In genomic region chr14:31908591-31908990, GRCm38 (mm10) we compare ENCODE assay signal across 21 mouse cellular contexts.
DNase-seq lines count a peak whose midpoint lies in the region; ATAC-seq and TF ChIP-seq lines count a peak whose summit lies in the region.
"Had no signal": no experiment of that assay in that cellular context is flagged by ENCODE, and none has a peak within 500 bp of the region (broad histone marks: within the 10 kb centered on the region; RNA-seq: fewer than 3 reads in every experiment).

No protein-coding gene starts in this region.

- no peak for TF ChIP-seq POLR2A in heart, adult 2 months (IDR thresholded peaks at IDR 0.05; ENCODE audit: insufficient read depth, low read depth, low read length)
- no peak for TF ChIP-seq POLR2A in kidney, adult 2 months (IDR thresholded peaks at IDR 0.05; ENCODE audit: low read depth, low read length)

- ATAC-seq in lung, embryonic 15.5 days (ENCODE audit: borderline replicate concordance, extremely low read depth, low FRiP score, low TSS enrichment) = no peak
- ATAC-seq: activated CD4-positive, CD25-positive, alpha-beta regulatory T cell, adult 4 months; forebrain, embryonic 16.5 days; hindbrain, postnatal 0 days; Patski had no signal

- TF ChIP-seq CTCF in heart, adult 2 months (IDR thresholded peaks at IDR 0.05) = 0 out of 2 replicates have a peak, but pooled peaks have one; percentile 8
- no peak for TF ChIP-seq CTCF in kidney, adult 2 months (conservative IDR thresholded peaks at IDR 0.05; ENCODE audit: insufficient read depth, insufficient read length, low read depth, low read length)

- H3K27ac ChIP-seq in heart, adult 2 months = peak overlapping the region; percentile 80
- no peak overlapping the region for H3K27ac ChIP-seq in kidney, adult 2 months (ENCODE audit: insufficient read depth, low read depth, low read length)
- 0 out of 2 replicates have a peak overlapping the region, but pooled peaks have one; percentile 24 for H3K27ac ChIP-seq in lung, embryonic 15.5 days
- H3K27ac ChIP-seq: embryonic facial prominence, embryonic 13.5 days; forebrain, embryonic 12.5 days; heart, embryonic 15.5 days; hindbrain, embryonic 13.5 days; hindbrain, postnatal 0 days had no signal

- H3K27me3 ChIP-seq in heart, adult 2 months (ENCODE audit: control insufficient read depth, insufficient read depth, low read length) = no peaks in the 10 kb centered on the region
- H3K27me3 ChIP-seq in kidney, adult 2 months (replicated peaks; ENCODE audit: control insufficient read depth, insufficient read depth, low read length) = no peaks in the 10 kb centered on the region
- H3K27me3 ChIP-seq in lung, embryonic 15.5 days = no peaks in the 10 kb centered on the region
- H3K27me3 ChIP-seq: CH12.LX; embryonic facial prominence, embryonic 13.5 days; forebrain, embryonic 12.5 days; heart, embryonic 15.5 days; hindbrain, embryonic 13.5 days; Patski had no signal

- WGBS in heart, adult 2 months = 42% methylated on average over 7 of the region's 7 CpGs
- 59% methylated on average over 7 of the region's 7 CpGs for WGBS in kidney, adult 2 months
- WGBS in lung, embryonic 15.5 days = 48% methylated on average over 7 of the region's 7 CpGs

- H3K4me3 ChIP-seq in heart, adult 2 months = no peak overlapping the region
- no peak overlapping the region for H3K4me3 ChIP-seq in kidney, adult 2 months (ENCODE audit: insufficient read depth, low read depth, low read length)
- H3K4me3 ChIP-seq in lung, embryonic 15.5 days = no peak overlapping the region
- H3K4me3 ChIP-seq: embryonic facial prominence, embryonic 13.5 days; forebrain, embryonic 12.5 days; heart, embryonic 15.5 days; hindbrain, embryonic 13.5 days had no signal

- H3K4me1 ChIP-seq in heart, adult 2 months (ENCODE audit: control insufficient read depth, insufficient read depth, low read length) = peaks cover 11% of the 10 kb centered on the region
- H3K4me1 ChIP-seq in kidney, adult 2 months (ENCODE audit: control insufficient read depth, insufficient read depth, low read length) = no peaks in the 10 kb centered on the region
- no peaks in the 10 kb centered on the region for H3K4me1 ChIP-seq in lung, embryonic 15.5 days
- H3K4me1 ChIP-seq: embryonic facial prominence, embryonic 13.5 days; forebrain, embryonic 12.5 days; heart, embryonic 15.5 days; hindbrain, embryonic 13.5 days had no signal

- TF ChIP-seq EP300 in heart, adult 2 months (IDR thresholded peaks at IDR 0.05; ENCODE audit: insufficient read depth, low read depth, low read length) = no peak

- no peak for DNase-seq in heart, adult 2 months
- DNase-seq in heart, postnatal 36 days = no peak
- DNase-seq in kidney, adult 2 months = peak; percentile 23
- no peak for DNase-seq in kidney, postnatal 14 days
- DNase-seq in lung, postnatal 14 days = no peak
- DNase-seq in lung, postnatal 10 days = peak; percentile 22
- DNase-seq in frontal cortex, postnatal 36 days (ENCODE audit: low spot score in 2 of 2) = no peak
- DNase-seq: cerebellum, adult 18-20 months; cerebellum, adult 9-11 months; cerebellum, postnatal 36 days; gastrocnemius, postnatal 36 days had no signal

- intact Hi-C loops in heart, adult 2 months (cut with DNase I) = loop anchor here (2.0 to 10.0 kb wide), 2 partner anchors 78 to 244 kb away; partner anchors contain the start of gene Ankrd28
- intact Hi-C loops in heart, postnatal 36 days (cut with DNase I) = no loop called here

- H3K9me3 ChIP-seq in lung, embryonic 15.5 days = no peaks in the 10 kb centered on the region
- H3K9me3 ChIP-seq: embryonic facial prominence, embryonic 13.5 days; heart, embryonic 15.5 days; hindbrain, embryonic 13.5 days had no signal

- H3K9ac ChIP-seq in heart, adult 2 months (ENCODE audit: low read depth, low read length) = no peak overlapping the region
- H3K9ac ChIP-seq in lung, embryonic 15.5 days = no peak overlapping the region
- H3K9ac ChIP-seq: embryonic facial prominence, embryonic 13.5 days; forebrain, embryonic 12.5 days; heart, embryonic 15.5 days; hindbrain, embryonic 13.5 days had no signal

- H3K79me2 ChIP-seq in heart, adult 2 months (replicated peaks; ENCODE audit: control insufficient read depth, insufficient read depth, low read length) = no peaks in the 10 kb centered on the region

- H3K36me3 ChIP-seq in heart, adult 2 months (ENCODE audit: control insufficient read depth, insufficient read depth, low read length) = peaks cover 4% of the 10 kb centered on the region; the same call in 1 of the 2 replicates
- H3K36me3 ChIP-seq in kidney, adult 2 months (ENCODE audit: control insufficient read depth, insufficient read depth, low read length) = no peaks in the 10 kb centered on the region
- H3K36me3 ChIP-seq in lung, embryonic 15.5 days = no peaks in the 10 kb centered on the region
- H3K36me3 ChIP-seq: embryonic facial prominence, embryonic 13.5 days; forebrain, embryonic 12.5 days; heart, embryonic 15.5 days; hindbrain, embryonic 13.5 days had no signal

- no peak overlapping the region for H3K4me2 ChIP-seq in lung, embryonic 15.5 days
- H3K4me2 ChIP-seq: embryonic facial prominence, embryonic 13.5 days; forebrain, embryonic 12.5 days; heart, embryonic 15.5 days; hindbrain, embryonic 13.5 days had no signal

Comparison
In these comparisons a context has a peak if more than half of its experiments do, and no peak if none do; other contexts are left out.
1. DNase-seq: peak in kidney, adult 2 months (single experiment) and lung, postnatal 10 days (single experiment); none in heart, adult 2 months (0 of 2), heart, postnatal 36 days (0 of 2), kidney, postnatal 14 days (single experiment), lung, postnatal 14 days (single experiment) and frontal cortex, postnatal 36 days (0 of 2).